Mouse (Mus musculus) embryonic fibroblast, embryonic 13.5 days (primary cell): ENCODE results near the gene Sin3b.
"Not testable (repeated sequence)": the region's sequence is repeated elsewhere in the genome, so short reads cannot be mapped to it uniquely, and the experiment has no call there.

Experiments
- CTCF ChIP-seq: IDR thresholded peaks from 2 replicates; pipeline ENCODE4 v1.5.1; 2011; ENCODE audit warnings: mild to moderate bottlenecking, control low read depth, low read length, moderate library complexity, borderline replicate concordance; ENCODE audit not compliant: insufficient read depth
- POLR2A ChIP-seq: IDR thresholded peaks from 2 replicates; pipeline ENCODE4 v1.6.1; 2011; ENCODE audit warnings: low read depth, mild to moderate bottlenecking, control low read depth, low read length, moderate library complexity

DNA sequence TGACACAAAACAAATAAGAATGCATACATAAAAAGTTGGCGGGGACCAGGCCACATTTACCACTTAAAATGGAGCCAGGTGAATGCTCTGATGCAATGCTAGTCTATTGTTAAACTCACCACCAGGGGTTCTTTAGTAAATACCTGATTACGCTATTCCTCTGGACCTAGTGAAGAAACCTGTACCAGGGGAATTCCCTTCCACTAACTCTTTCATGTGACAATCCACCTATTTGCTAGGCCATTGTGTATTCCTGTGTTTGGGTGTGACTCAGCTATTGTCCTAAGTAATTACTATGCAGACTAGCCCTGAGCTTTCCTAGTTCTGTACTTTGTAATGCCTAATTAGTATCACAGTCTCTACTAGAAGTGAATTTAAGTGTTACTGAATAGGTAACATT, 46.2 kb upstream of the Sin3b start:
- not testable (repeated sequence) for TF ChIP-seq CTCF, POLR2A
